Mouse (Mus musculus): ENCODE data around the gene H2-Eb2. TPM values are rescaled to one million over a fixed set of nuclear protein-coding genes. Genes with fewer than 3 reads are reported as not detected.

H2-Eb2 gene
- polyA plus RNA-seq (2017; shearing (Covaris generic)), result not detected

DNA sequence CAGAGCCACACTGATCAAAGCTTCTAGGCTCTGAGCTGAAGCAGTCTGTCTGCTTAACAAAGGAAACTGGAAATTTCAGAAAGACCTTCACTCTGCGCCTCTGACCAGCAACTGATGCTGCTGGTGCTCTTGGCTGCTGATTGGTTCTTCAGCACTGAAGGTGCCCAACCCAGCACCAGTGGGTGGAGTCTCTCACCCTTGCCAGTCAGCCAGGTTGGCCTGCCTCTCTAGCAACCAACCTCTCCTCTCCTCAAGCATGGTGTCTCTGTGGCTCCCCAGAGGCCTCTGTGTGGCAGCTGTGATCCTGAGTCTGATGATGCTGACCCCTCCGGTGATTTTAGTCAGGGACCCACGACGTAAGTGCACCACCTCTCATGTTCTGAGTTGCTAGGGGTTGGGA lies at the start of gene H2-Eb2:
Gene H2-Eb2 (plus strand): TSS at position 230 of the 400 bp plus-strand sequence.

DNA sequence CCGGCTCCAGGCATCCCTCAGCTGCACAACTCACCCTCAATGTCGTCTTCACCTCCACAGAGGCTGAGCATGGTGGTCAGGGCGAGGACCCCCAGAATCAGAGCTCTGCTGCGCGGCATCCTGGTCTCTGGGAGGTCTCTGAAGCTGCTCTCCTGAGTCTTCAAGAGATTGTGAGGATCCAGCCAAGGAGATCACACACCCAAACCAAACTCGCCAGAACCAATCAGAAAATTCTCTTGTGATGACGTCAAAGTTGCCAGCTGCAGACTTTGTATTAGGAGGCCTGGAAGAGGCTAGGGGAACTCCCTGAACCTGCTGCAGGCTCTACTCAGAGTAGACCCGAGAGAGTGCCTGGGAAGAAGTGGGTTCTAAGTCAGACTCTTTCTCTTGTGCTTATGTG lies 37.8 kb upstream of the H2-Eb2 start, which contains the start of gene H2-Aa:
Gene H2-Aa (minus strand): TSS at position 176 of the 400 bp plus-strand sequence.

DNA sequence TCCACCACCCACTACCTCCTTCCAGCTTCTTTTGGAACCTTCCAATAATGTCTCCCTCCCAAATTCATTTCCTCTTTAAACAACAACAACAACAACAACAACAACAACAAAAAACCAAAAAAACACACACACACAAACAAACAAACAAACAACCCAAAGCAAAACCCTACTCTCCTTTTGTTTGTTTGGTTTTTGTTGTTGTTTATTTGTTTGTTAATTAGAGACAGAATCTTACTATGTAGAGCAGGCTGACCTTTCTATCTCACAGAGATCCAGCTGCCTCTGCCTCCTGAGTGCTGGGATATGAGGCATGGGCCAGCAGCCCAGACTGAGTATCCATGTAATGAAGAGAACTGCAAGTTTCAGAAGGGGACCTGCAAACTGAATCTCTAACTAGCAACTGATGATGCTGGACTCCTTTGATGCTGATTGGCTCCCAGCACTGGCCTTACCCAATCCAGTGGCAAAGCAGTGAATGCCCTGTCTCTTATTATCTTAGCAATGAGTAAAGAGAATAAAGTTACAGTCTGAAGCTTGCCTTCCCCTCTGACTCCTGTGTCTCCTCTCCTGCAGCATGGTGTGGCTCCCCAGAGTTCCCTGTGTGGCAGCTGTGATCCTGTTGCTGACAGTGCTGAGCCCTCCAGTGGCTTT lies 20.0 kb upstream of the H2-Eb2 start, which contains the start of gene H2-Eb1:
Gene H2-Eb1 (plus strand): TSS at position 488 of the 651 bp plus-strand sequence.

DNA sequence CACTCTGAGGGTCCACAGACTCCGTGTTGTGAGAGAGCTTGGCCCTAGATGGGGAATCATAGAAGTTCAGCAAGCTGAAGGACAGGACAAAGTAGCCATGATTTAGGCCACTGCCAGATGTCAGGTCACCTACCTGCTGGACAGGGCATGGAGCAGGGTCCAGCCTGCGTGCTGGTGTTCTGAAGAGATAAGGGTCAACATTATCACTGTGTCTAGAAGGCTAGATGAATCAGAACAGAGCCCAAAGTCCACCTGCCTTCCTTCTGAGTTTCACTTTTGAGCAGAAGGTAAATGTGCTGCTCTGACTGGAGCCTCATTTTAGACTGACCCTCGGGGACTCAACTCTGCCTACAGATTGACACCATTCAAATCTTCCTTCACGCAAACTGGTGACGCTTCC lies 29.1 kb downstream of the H2-Eb2 start, which contains the start of gene Btnl2:
Gene Btnl2 (plus strand): TSS at position 284 of the 400 bp plus-strand sequence.

DNA sequence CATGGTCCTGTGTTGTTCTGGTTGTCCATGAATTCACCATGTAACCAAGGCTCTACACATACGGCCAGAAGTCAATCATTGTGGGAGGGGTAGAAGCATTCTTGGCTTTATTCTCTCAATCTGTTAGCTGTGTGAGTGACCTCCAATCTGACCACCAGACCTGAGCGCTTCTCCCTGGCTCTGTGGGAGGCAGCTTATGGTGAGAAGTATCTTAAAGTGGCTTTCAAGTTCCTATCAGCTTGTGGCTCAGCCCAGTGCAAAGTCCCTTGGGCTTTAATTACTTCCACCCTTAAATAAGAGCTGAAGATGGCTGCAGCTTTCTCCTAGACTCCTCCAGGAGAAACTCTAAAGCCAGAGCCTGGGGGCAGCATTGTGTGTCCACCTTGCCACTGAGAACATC lies 51.4 kb downstream of the H2-Eb2 start, which contains the start of gene Btnl1:
Gene Btnl1 (plus strand): TSS at position 286 of the 400 bp plus-strand sequence.

Other genes starting within 250 kb of the H2-Eb2 start
- 10 to 100 TPM; 19.9 to 60.5 TPM for gene H2-Oa, start 233.3 kb upstream of the H2-Eb2 start, polyA plus RNA-seq (2017; shearing (Covaris generic))
- 100 to 1,000 TPM; 113 to 424 TPM for gene H2-DMa, start 206.1 kb upstream of the H2-Eb2 start, polyA plus RNA-seq (2017; shearing (Covaris generic))
- 100 to 1,000 TPM; 158 to 192 TPM for gene Brd2, start 203.0 kb upstream of the H2-Eb2 start, polyA plus RNA-seq (2017; shearing (Covaris generic))
- gene H2-DMb2, start 182.4 kb upstream of the H2-Eb2 start, polyA plus RNA-seq (2017; shearing (Covaris generic)), result 10 to 100 TPM in 1 of 2 experiments, 1 to 10 TPM in 1; 6.4 to 25.9 TPM
- 10 to 100 TPM in 1 of 2 experiments, 1 to 10 TPM in 1; 3.4 to 17.2 TPM for gene H2-DMb1, start 172.6 kb upstream of the H2-Eb2 start, polyA plus RNA-seq (2017; shearing (Covaris generic))
- 100 to 1,000 TPM; 385 to 581 TPM for gene Tap1, start 138.1 kb upstream of the H2-Eb2 start, polyA plus RNA-seq (2017; shearing (Covaris generic))
- 100 to 1,000 TPM; 596 to 730 TPM for gene Psmb9, start 137.9 kb upstream of the H2-Eb2 start, polyA plus RNA-seq (2017; shearing (Covaris generic))
- 1,000 to 10,000 TPM; 1,449 to 1,599 TPM for gene Psmb8, start 127.9 kb upstream of the H2-Eb2 start, polyA plus RNA-seq (2017; shearing (Covaris generic))
- gene Tap2, start 122.1 kb upstream of the H2-Eb2 start, polyA plus RNA-seq (2017; shearing (Covaris generic)), result 100 to 1,000 TPM; 207 to 347 TPM
- gene H2-Ob, start 86.8 kb upstream of the H2-Eb2 start, polyA plus RNA-seq (2017; shearing (Covaris generic)), result 10 to 100 TPM; 22.8 to 55.0 TPM
- 10 to 100 TPM; 40.5 to 91.7 TPM for gene H2-Ab1, start 68.0 kb upstream of the H2-Eb2 start, polyA plus RNA-seq (2017; shearing (Covaris generic))
- 10 to 100 TPM; 26.9 to 81.9 TPM for gene H2-Aa, start 37.8 kb upstream of the H2-Eb2 start, polyA plus RNA-seq (2017; shearing (Covaris generic))
- 10 to 100 TPM; 30.6 to 66.6 TPM for gene H2-Eb1, start 19.8 kb upstream of the H2-Eb2 start, polyA plus RNA-seq (2017; shearing (Covaris generic))
- under 1 TPM in 1 of 2 experiments, not detected in 1; 0.32 TPM for gene Btnl2, start 29.2 kb downstream of the H2-Eb2 start, polyA plus RNA-seq (2017; shearing (Covaris generic))
- gene Btnl1, start 51.5 kb downstream of the H2-Eb2 start, polyA plus RNA-seq (2017; shearing (Covaris generic)), result not detected
- gene BC051142, start 73.2 kb downstream of the H2-Eb2 start, polyA plus RNA-seq (2017; shearing (Covaris generic)), result under 1 TPM in 1 of 2 experiments, not detected in 1; 0.29 TPM
- under 1 TPM; 0.52 to 0.63 TPM for gene Btnl4, start 151.7 kb downstream of the H2-Eb2 start, polyA plus RNA-seq (2017; shearing (Covaris generic))
- gene Btnl6, start 191.7 kb downstream of the H2-Eb2 start, polyA plus RNA-seq (2017; shearing (Covaris generic)), result 1 to 10 TPM in 1 of 2 experiments, not detected in 1; 1.0 TPM
- gene Notch4, start 238.6 kb downstream of the H2-Eb2 start, polyA plus RNA-seq (2017; shearing (Covaris generic)), result 1 to 10 TPM in 1 of 2 experiments, under 1 TPM in 1; 0.19 to 1.1 TPM

Data from activated CD4-positive, CD25-positive, alpha-beta regulatory T cell (primary cell).